28 mouse cellular contexts compared by ENCODE assay signal in the genomic region with DNA sequence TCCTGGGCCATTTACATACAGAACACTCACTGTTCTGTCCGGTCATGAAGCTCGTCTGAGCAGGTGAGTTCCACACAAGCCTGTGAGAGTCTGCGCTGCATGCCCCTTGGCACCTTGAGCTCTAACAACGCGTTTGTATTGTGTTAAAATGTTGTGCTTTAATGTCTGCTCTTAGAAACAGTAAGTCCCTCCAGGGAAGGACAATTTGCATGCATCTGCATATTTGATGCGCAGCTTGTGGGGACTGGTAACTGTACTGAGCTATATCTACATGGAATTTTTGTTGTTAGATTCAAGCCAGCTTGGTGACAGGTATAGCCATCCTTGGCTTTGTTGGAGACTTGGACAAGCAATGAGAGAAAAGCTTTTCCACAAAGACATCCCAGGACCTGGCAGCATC. TPM values are rescaled to one million over a fixed set of nuclear protein-coding genes. Genes with fewer than 3 reads are reported as not detected.
DNase-seq lines count a peak whose midpoint lies in the region; ATAC-seq lines count a peak whose summit lies in the region.
"Had no signal": no experiment of that assay in that cellular context is flagged by ENCODE, and none has a peak within 500 bp of the region (broad histone marks: within the 10 kb centered on the region; RNA-seq: fewer than 3 reads in every experiment).

No protein-coding gene starts in this region.

- 58% methylated on average over 6 of the region's 6 CpGs for WGBS in hindbrain, embryonic 13.5 days
- WGBS in hindbrain, embryonic 10.5 days, result 88% methylated on average over 6 of the region's 6 CpGs
- 57% methylated on average over 6 of the region's 6 CpGs for WGBS in midbrain, embryonic 14.5 days
- WGBS in midbrain, embryonic 11.5 days, result 86% methylated on average over 6 of the region's 6 CpGs
- WGBS in midbrain, embryonic 15.5 days, result 49% methylated on average over 6 of the region's 6 CpGs
- WGBS in liver, embryonic 11.5 days, result 82% methylated on average over 6 of the region's 6 CpGs

- no peaks in the 10 kb centered on the region for H3K36me3 ChIP-seq in hindbrain, embryonic 13.5 days
- H3K36me3 ChIP-seq in hindbrain, embryonic 10.5 days, result no peaks in the 10 kb centered on the region
- H3K36me3 ChIP-seq in midbrain, embryonic 14.5 days (ENCODE audit: control insufficient read depth, insufficient read depth, low read length), result no peaks in the 10 kb centered on the region
- H3K36me3 ChIP-seq in midbrain, embryonic 11.5 days (ENCODE audit: control insufficient read depth, insufficient read depth, low read length), result no peaks in the 10 kb centered on the region
- H3K36me3 ChIP-seq in midbrain, embryonic 15.5 days (replicated peaks), result no peaks in the 10 kb centered on the region
- H3K36me3 ChIP-seq in liver, embryonic 11.5 days (ENCODE audit: control insufficient read depth, insufficient read depth, low read length), result no peaks in the 10 kb centered on the region
- H3K36me3 ChIP-seq: embryonic facial prominence, embryonic 10.5 days; embryonic facial prominence, embryonic 15.5 days; heart, embryonic 10.5 days; heart, embryonic 15.5 days; limb, embryonic 10.5 days; limb, embryonic 15.5 days had no signal

- ATAC-seq in hindbrain, embryonic 13.5 days (ENCODE audit: low FRiP score), result 0 out of 2 replicates have a peak, but pooled peaks have one; percentile 29
- no peak for ATAC-seq in midbrain, embryonic 14.5 days (ENCODE audit: low FRiP score, low TSS enrichment)
- no peak for ATAC-seq in midbrain, embryonic 11.5 days (ENCODE audit: low FRiP score)
- ATAC-seq in midbrain, embryonic 15.5 days (replicated peaks), result 0 out of 2 replicates have a peak, but pooled peaks have one; percentile 37
- ATAC-seq in liver, embryonic 11.5 days (replicated peaks; ENCODE audit: low FRiP score), result no peak
- ATAC-seq: activated CD4-positive, CD25-positive, alpha-beta regulatory T cell, adult 4 months; intestine, postnatal 0 days had no signal

- H3K9me3 ChIP-seq in hindbrain, embryonic 13.5 days, result no peaks in the 10 kb centered on the region
- no peaks in the 10 kb centered on the region for H3K9me3 ChIP-seq in hindbrain, embryonic 10.5 days
- no peaks in the 10 kb centered on the region for H3K9me3 ChIP-seq in midbrain, embryonic 14.5 days (ENCODE audit: control insufficient read depth, low read length)
- H3K9me3 ChIP-seq in midbrain, embryonic 11.5 days (ENCODE audit: control insufficient read depth, low read length), result no peaks in the 10 kb centered on the region
- H3K9me3 ChIP-seq in midbrain, embryonic 15.5 days, result no peaks in the 10 kb centered on the region
- no peaks in the 10 kb centered on the region for H3K9me3 ChIP-seq in liver, embryonic 11.5 days (ENCODE audit: control insufficient read depth, low read length)
- H3K9me3 ChIP-seq: embryonic facial prominence, embryonic 10.5 days; embryonic facial prominence, embryonic 15.5 days; heart, embryonic 10.5 days; heart, embryonic 15.5 days; limb, embryonic 10.5 days; limb, embryonic 15.5 days had no signal

- no peak overlapping the region for H3K9ac ChIP-seq in hindbrain, embryonic 13.5 days
- H3K9ac ChIP-seq in midbrain, embryonic 14.5 days (replicated peaks; ENCODE audit: low read length), result no peak overlapping the region
- no peak overlapping the region for H3K9ac ChIP-seq in midbrain, embryonic 11.5 days (ENCODE audit: low read length)
- no peak overlapping the region for H3K9ac ChIP-seq in midbrain, embryonic 15.5 days
- no peak overlapping the region for H3K9ac ChIP-seq in liver, embryonic 11.5 days (ENCODE audit: low read depth, low read length)
- H3K9ac ChIP-seq: embryonic facial prominence, embryonic 15.5 days; heart, embryonic 15.5 days; limb, embryonic 15.5 days; liver, embryonic 14.5 days had no signal

- H3K27ac ChIP-seq in hindbrain, embryonic 13.5 days, result peak overlapping the region; percentile 59
- H3K27ac ChIP-seq in hindbrain, embryonic 10.5 days, result no peak overlapping the region
- H3K27ac ChIP-seq in midbrain, embryonic 14.5 days (replicated peaks; ENCODE audit: low read depth, low read length), result 0 out of 2 replicates have a peak overlapping the region, but pooled peaks have one; percentile 53
- no peak overlapping the region for H3K27ac ChIP-seq in midbrain, embryonic 11.5 days (ENCODE audit: low read depth, low read length)
- H3K27ac ChIP-seq in midbrain, embryonic 15.5 days, result peak overlapping the region; percentile 36
- H3K27ac ChIP-seq in liver, embryonic 11.5 days (ENCODE audit: low read depth, low read length), result no peak overlapping the region
- H3K27ac ChIP-seq: embryonic facial prominence, embryonic 10.5 days; embryonic facial prominence, embryonic 15.5 days; heart, embryonic 10.5 days; heart, embryonic 15.5 days; limb, embryonic 10.5 days; limb, embryonic 15.5 days; liver, embryonic 14.5 days; macrophage had no signal

- DNase-seq in hindbrain, embryonic 10.5 days (ENCODE audit: low spot score), result no peak
- DNase-seq in midbrain, embryonic 14.5 days, result peak; percentile 52
- no peak for DNase-seq in midbrain, embryonic 11.5 days (ENCODE audit: low spot score, missing footprints)
- DNase-seq in liver, embryonic 11.5 days (ENCODE audit: low spot score), result no peak
- DNase-seq: adrenal gland, adult 2 months; cerebellum, adult 8-10 months; cerebellum, postnatal 25 days; gastrocnemius, postnatal 25 days; heart, adult 11 months; kidney, postnatal 14 days; layer of hippocampus, adult 9-11 months; lung, adult 2 months; lung, postnatal 10 days; retina, postnatal 1 day; right cerebral cortex, postnatal 14 days had no signal

- no peaks in the 10 kb centered on the region for H3K27me3 ChIP-seq in hindbrain, embryonic 13.5 days
- H3K27me3 ChIP-seq in hindbrain, embryonic 10.5 days (ENCODE audit: insufficient read depth, poor library complexity, severe bottlenecking), result no peaks in the 10 kb centered on the region
- H3K27me3 ChIP-seq in midbrain, embryonic 14.5 days (ENCODE audit: control insufficient read depth, insufficient read depth, low read length), result no peaks in the 10 kb centered on the region
- no peaks in the 10 kb centered on the region for H3K27me3 ChIP-seq in midbrain, embryonic 11.5 days (ENCODE audit: control insufficient read depth, insufficient read depth, low read length)
- H3K27me3 ChIP-seq in midbrain, embryonic 15.5 days (replicated peaks), result no peaks in the 10 kb centered on the region
- H3K27me3 ChIP-seq in liver, embryonic 11.5 days (replicated peaks; ENCODE audit: control insufficient read depth, insufficient read depth, low read length), result no peaks in the 10 kb centered on the region
- H3K27me3 ChIP-seq: CH12.LX; embryonic facial prominence, embryonic 15.5 days; limb, embryonic 15.5 days had no signal

- H3K4me2 ChIP-seq in hindbrain, embryonic 13.5 days, result no peak overlapping the region
- H3K4me2 ChIP-seq in midbrain, embryonic 14.5 days (ENCODE audit: low read length), result no peak overlapping the region
- no peak overlapping the region for H3K4me2 ChIP-seq in midbrain, embryonic 11.5 days
- no peak overlapping the region for H3K4me2 ChIP-seq in midbrain, embryonic 15.5 days
- H3K4me2 ChIP-seq in liver, embryonic 11.5 days, result no peak overlapping the region
- H3K4me2 ChIP-seq: embryonic facial prominence, embryonic 15.5 days; heart, embryonic 15.5 days; limb, embryonic 15.5 days had no signal

- no peak overlapping the region for H3K4me3 ChIP-seq in hindbrain, embryonic 13.5 days
- H3K4me3 ChIP-seq in hindbrain, embryonic 10.5 days, result no peak overlapping the region
- no peak overlapping the region for H3K4me3 ChIP-seq in midbrain, embryonic 14.5 days (replicated peaks; ENCODE audit: low read depth, low read length)
- no peak overlapping the region for H3K4me3 ChIP-seq in midbrain, embryonic 11.5 days (ENCODE audit: low read depth, low read length)
- H3K4me3 ChIP-seq in midbrain, embryonic 15.5 days, result no peak overlapping the region
- no peak overlapping the region for H3K4me3 ChIP-seq in liver, embryonic 11.5 days (ENCODE audit: low read depth, low read length)
- H3K4me3 ChIP-seq: embryonic facial prominence, embryonic 10.5 days; embryonic facial prominence, embryonic 15.5 days; heart, embryonic 10.5 days; heart, embryonic 15.5 days; limb, embryonic 10.5 days; limb, embryonic 15.5 days had no signal

- H3K4me1 ChIP-seq in hindbrain, embryonic 13.5 days (replicated peaks), result peaks cover 45% of the 10 kb centered on the region
- H3K4me1 ChIP-seq in hindbrain, embryonic 10.5 days (replicated peaks), result peaks cover 24% of the 10 kb centered on the region
- peaks cover 18% of the 10 kb centered on the region for H3K4me1 ChIP-seq in midbrain, embryonic 14.5 days (ENCODE audit: control insufficient read depth, insufficient read depth, low read length)
- H3K4me1 ChIP-seq in midbrain, embryonic 11.5 days (ENCODE audit: control insufficient read depth, insufficient read depth, low read length), result no peaks in the 10 kb centered on the region; the same call in 1 of the 2 replicates
- peaks cover 31% of the 10 kb centered on the region for H3K4me1 ChIP-seq in midbrain, embryonic 15.5 days
- H3K4me1 ChIP-seq in liver, embryonic 11.5 days (replicated peaks; ENCODE audit: control insufficient read depth, insufficient read depth, low read length), result no peaks in the 10 kb centered on the region
- H3K4me1 ChIP-seq: limb, embryonic 10.5 days had no signal

RNA-seq across cellular contexts. Expression of a gene that starts 55.1 kb away (rescaled TPM):
- 49.9 and 52.8 TPM in 2 replicates for polyA plus RNA-seq in hindbrain, embryonic 13.5 days (2015; fragmentation: Nextera tagmentation; extraction: Ambion mirVana)
- polyA plus RNA-seq in hindbrain, embryonic 10.5 days (2016; fragmentation: Nextera tagmentation; extraction: Ambion mirVana), result 42.2 and 56.0 TPM in 2 replicates
- 65.8 and 70.1 TPM in 2 replicates for polyA plus RNA-seq in midbrain, embryonic 14.5 days (2014; fragmentation: Nextera tagmentation; extraction: Ambion mirVana)
- polyA plus RNA-seq in midbrain, embryonic 11.5 days (2014; fragmentation: Nextera tagmentation; extraction: Ambion mirVana), result 66.9 and 76.6 TPM in 2 replicates
- polyA plus RNA-seq in midbrain, embryonic 15.5 days (2015; fragmentation: Nextera tagmentation; extraction: Ambion mirVana), result 67.4 and 78.1 TPM in 2 replicates
- 46.6 and 48.6 TPM in 2 replicates for polyA plus RNA-seq in liver, embryonic 11.5 days (2014; fragmentation: Nextera tagmentation; extraction: Ambion mirVana)

Comparison
In these comparisons a context has a peak if more than half of its experiments do, and no peak if none do; other contexts are left out.
1. ATAC-seq: peak in hindbrain, embryonic 13.5 days (single experiment) and midbrain, embryonic 15.5 days (single experiment); none in midbrain, embryonic 14.5 days (single experiment), midbrain, embryonic 11.5 days (single experiment) and liver, embryonic 11.5 days (single experiment).
2. H3K27ac ChIP-seq: peak in hindbrain, embryonic 13.5 days (single experiment), midbrain, embryonic 14.5 days (single experiment) and midbrain, embryonic 15.5 days (single experiment); none in hindbrain, embryonic 10.5 days (single experiment), midbrain, embryonic 11.5 days (single experiment) and liver, embryonic 11.5 days (single experiment).